Mouse (Mus musculus) liver, postnatal 0 days (tissue): ENCODE measurements around the gene Fam240a. TPM values are rescaled to one million over a fixed set of nuclear protein-coding genes. Genes with fewer than 3 reads are reported as not detected.

Experiments
- ATAC-seq: fragments of 200-750 bp; cut with Nextera tagmentation; 2 replicates; pipeline ENCODE4 v1.8.0; 2017; ENCODE audit warnings: mild to moderate bottlenecking, moderate library complexity
- DNase-seq: peaks from one replicate; pipeline ENCODE4 v3.0.0-alpha.2; 2016
- H3K27ac ChIP-seq: fragments of 300-500 bp; sonication (generic); 2 replicates; pipeline ENCODE4 v1.5.1; 2014; ENCODE audit warnings: antibody characterized with exemption, moderate library complexity, mild to moderate bottlenecking, low read depth
- H3K27me3 ChIP-seq: fragments of 300-500 bp; sonication (generic); 2 replicates; pipeline ENCODE4 v1.6.1; 2014; ENCODE audit warnings: low read length, control low read depth, mixed read lengths; ENCODE audit not compliant: insufficient read depth
- H3K36me3 ChIP-seq: fragments of 300-500 bp; sonication (generic); replicated peaks from 2 replicates; pipeline ENCODE4 v1.6.1; 2014; ENCODE audit warnings: mild to moderate bottlenecking, control low read depth, low read length, moderate library complexity, mixed read lengths; ENCODE audit not compliant: insufficient read depth
- H3K4me1 ChIP-seq: fragments of 300-500 bp; sonication (generic); 2 replicates; pipeline ENCODE4 v1.6.1; 2014; ENCODE audit warnings: antibody characterized with exemption, mild to moderate bottlenecking, control low read depth; ENCODE audit not compliant: insufficient read depth
- H3K4me2 ChIP-seq: fragments of 300-500 bp; sonication (generic); 2 replicates; pipeline ENCODE4 v1.6.1; 2014; ENCODE audit warnings: low read depth, mild to moderate bottlenecking, low read length, moderate library complexity, mixed read lengths
- H3K4me3 ChIP-seq: fragments of 300-500 bp; sonication (generic); 2 replicates; pipeline ENCODE4 v1.5.1; 2014; ENCODE audit warnings: low read depth, low read length
- H3K9ac ChIP-seq: fragments of 300-500 bp; sonication (generic); replicated peaks from 2 replicates; pipeline ENCODE4 v1.6.1; 2014; ENCODE audit warnings: mild to moderate bottlenecking, moderate library complexity
- H3K9me3 ChIP-seq: fragments of 300-500 bp; sonication (generic); 2 replicates; pipeline ENCODE4 v1.6.1; 2016; ENCODE audit warnings: mild to moderate bottlenecking, control low read depth, low read length, mixed read lengths
- CTCF ChIP-seq: sonication (generic); IDR thresholded peaks from 2 replicates; pipeline ENCODE4 v1.5.1; 2016; ENCODE audit warnings: antibody characterized with exemption, low read depth
- EP300 ChIP-seq: IDR thresholded peaks from 2 replicates; pipeline ENCODE4 v1.6.1; 2016; ENCODE audit warnings: antibody characterized with exemption, low read depth, mild to moderate bottlenecking
- WGBS: fragments of 180-500 bp; shearing (Covaris S2); extraction: QIAGEN DNeasy Blood & Tissue Kit; methylation state at CpG from one replicate; pipeline ENCODE4 v1.1.7; 2014; ENCODE audit not compliant: insufficient replicate concordance; 5-methylcytosine and 5-hydroxymethylcytosine counted together
- polyA plus RNA-seq: library from polyadenylated mRNA; unstranded; fragments of >200 nt; fragmentation: Nextera tagmentation; extraction: Ambion mirVana; gene quantifications from 2 replicates; pipeline ENCODE4 v1.2.1, GENCODE M21; 2015

The Fam240a gene
- polyA plus RNA-seq, 1 experiment from 2014 or later: not detected

- 78% methylated on average over 12 of the region's 12 CpGs for WGBS
- no peak for DNase-seq
- no peak for ATAC-seq
- Histone ChIP-seq H3K4me2 (no peak overlapping the region), H3K9ac (no peak overlapping the region), H3K27me3 (no peaks in the 10 kb centered on the region), H3K4me1 (no peaks in the 10 kb centered on the region), H3K4me3 (no peak overlapping the region), H3K36me3 (no peaks in the 10 kb centered on the region), H3K9me3 (no peaks in the 10 kb centered on the region), H3K27ac (no peak overlapping the region)
- TF ChIP-seq EP300: no peak
- no peak for TF ChIP-seq CTCF
Observed at GRCm38 (mm10) chr9:110933850-110934437, 17.3 kb upstream of the Fam240a start.

- H3K4me1 ChIP-seq: no peaks in the 10 kb centered on the region
- H3K27me3 ChIP-seq: no peaks in the 10 kb centered on the region
- H3K9ac ChIP-seq: no peak overlapping the region
- whole genome bisulfite sequencing: 67% methylated on average over 6 of the region's 6 CpGs
- H3K36me3 ChIP-seq: no peaks in the 10 kb centered on the region
- H3K4me3 ChIP-seq: no peak overlapping the region
- no peak for ATAC-seq
- H3K4me2 ChIP-seq: no peak overlapping the region
- H3K9me3 ChIP-seq: no peaks in the 10 kb centered on the region
- H3K27ac ChIP-seq: no peak overlapping the region
- TF ChIP-seq EP300 (no peak), CTCF (no peak)
- DNase-seq: no peak
Observed at GRCm38 (mm10) chr9:110931573-110931972, 14.9 kb upstream of the Fam240a start.

GRCm38 (mm10) chr9:110922759-110923158 is 6.1 kb upstream of the Fam240a start:
- WGBS: 12% methylated on average over 7 of the region's 7 CpGs
- Histone ChIP-seq H3K4me2 (no peak overlapping the region), H3K27ac (no peak overlapping the region), H3K4me3 (no peak overlapping the region), H3K27me3 (no peaks in the 10 kb centered on the region), H3K9me3 (no peaks in the 10 kb centered on the region), H3K36me3 (no peaks in the 10 kb centered on the region), H3K9ac (no peak overlapping the region), H3K4me1 (no peaks in the 10 kb centered on the region)
- TF ChIP-seq CTCF: peak; percentile 90
- TF ChIP-seq EP300: no peak
- DNase-seq (peak; percentile 83), ATAC-seq (no peak)

GRCm38 (mm10) chr9:110920665-110921419 is 4.2 kb upstream of the Fam240a start:
- Histone ChIP-seq H3K9me3 (no peaks in the 10 kb centered on the region), H3K36me3 (no peaks in the 10 kb centered on the region), H3K9ac (no peak overlapping the region), H3K4me2 (no peak overlapping the region), H3K4me1 (no peaks in the 10 kb centered on the region), H3K27me3 (no peaks in the 10 kb centered on the region), H3K4me3 (no peak overlapping the region), H3K27ac (no peak overlapping the region)
- DNase-seq: no peak
- TF ChIP-seq CTCF (no peak), EP300 (no peak)
- ATAC-seq: no peak
- 53% methylated on average over 15 of the region's 15 CpGs for WGBS

- no peak for ATAC-seq
- 34% methylated on average over 8 of the region's 8 CpGs for WGBS
- H3K4me1 ChIP-seq: no peaks in the 10 kb centered on the region
- DNase-seq: no peak
- TF ChIP-seq EP300 (no peak), CTCF (no peak)
- no peak overlapping the region for H3K4me2 ChIP-seq
- H3K36me3 ChIP-seq: no peaks in the 10 kb centered on the region
- no peak overlapping the region for H3K4me3 ChIP-seq
- no peak overlapping the region for H3K27ac ChIP-seq
- no peaks in the 10 kb centered on the region for H3K27me3 ChIP-seq
- H3K9me3 ChIP-seq: no peaks in the 10 kb centered on the region
- H3K9ac ChIP-seq: no peak overlapping the region
Observed at GRCm38 (mm10) chr9:110915466-110915865, 1.2 kb downstream of the Fam240a start.

GRCm38 (mm10) chr9:110914631-110915236 is 1.9 kb downstream of the Fam240a start:
- TF ChIP-seq EP300: no peak
- TF ChIP-seq CTCF: no peak
- Histone ChIP-seq H3K9ac (no peak overlapping the region), H3K36me3 (no peaks in the 10 kb centered on the region), H3K27me3 (no peaks in the 10 kb centered on the region), H3K4me3 (no peak overlapping the region), H3K9me3 (no peaks in the 10 kb centered on the region), H3K4me2 (no peak overlapping the region), H3K27ac (no peak overlapping the region), H3K4me1 (no peaks in the 10 kb centered on the region)
- ATAC-seq (no peak), DNase-seq (no peak)
- WGBS: 59% methylated on average over 21 of the region's 21 CpGs
